Mouse (Mus musculus): Measurements from ENCODE around the gene Zscan10.

The Zscan10 gene

DNA sequence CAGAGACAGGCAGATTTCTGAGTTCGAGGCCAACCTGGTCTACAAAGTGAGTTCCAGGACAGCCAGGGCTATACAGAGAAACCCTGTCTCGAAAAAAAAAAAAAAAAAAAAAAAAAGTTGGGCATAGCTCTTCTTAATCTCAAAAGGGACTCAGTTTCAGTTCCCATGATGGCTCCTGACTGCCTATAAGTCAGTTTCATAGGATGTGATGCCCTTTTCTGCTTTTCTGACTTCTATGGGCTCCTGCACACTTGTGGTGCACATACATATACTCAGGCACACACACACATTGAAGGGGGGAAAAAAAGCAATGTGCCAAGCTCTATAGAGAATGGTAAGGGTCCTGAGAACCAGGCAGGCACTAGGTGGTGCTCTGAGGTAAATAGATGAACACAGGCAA, 52.7 kb downstream of the Zscan10 start:
- DNase-seq (ENCODE audit: low spot score) = no peak

DNA sequence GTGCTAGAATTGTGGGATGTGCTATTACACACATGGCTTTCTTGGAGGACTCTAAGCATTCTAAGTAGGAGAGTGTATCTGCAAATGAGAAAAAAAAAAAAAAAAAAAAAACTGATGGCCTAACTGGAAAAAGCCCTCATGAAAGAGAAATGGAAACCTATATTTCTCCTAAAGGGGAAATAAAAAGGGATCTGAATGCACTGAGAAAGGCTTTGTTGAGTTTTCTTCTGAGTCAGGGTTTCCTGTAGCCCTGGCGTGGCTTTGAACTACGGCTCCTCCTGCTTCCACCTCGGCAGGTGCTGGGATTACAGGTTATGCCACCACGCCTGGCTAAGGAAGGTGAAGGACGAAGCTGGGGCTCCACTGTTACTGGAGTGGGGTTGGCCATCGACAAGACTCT, 53.3 kb downstream of the Zscan10 start:
- no peak for DNase-seq (ENCODE audit: low spot score)

DNA sequence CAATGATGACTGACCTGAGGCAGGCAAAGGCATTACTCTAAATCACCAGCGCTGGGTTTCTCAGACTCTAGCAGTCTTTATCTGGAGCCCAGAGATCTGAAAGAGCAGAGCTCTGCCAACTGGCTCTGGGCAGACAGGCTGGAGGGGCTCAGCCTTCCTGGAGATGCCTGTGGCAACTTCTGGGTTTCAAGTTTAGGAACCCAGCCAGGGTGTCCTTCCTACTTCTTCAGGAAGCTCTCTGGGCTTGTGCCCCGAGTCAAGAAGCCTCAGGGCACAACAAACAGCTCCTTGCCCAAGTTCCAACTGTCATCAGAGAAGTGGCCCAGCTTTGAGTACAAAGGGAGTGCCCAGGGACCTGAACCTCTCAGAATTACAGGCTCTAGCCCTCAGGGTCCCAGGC, 53.8 kb downstream of the Zscan10 start:
- DNase-seq (ENCODE audit: low spot score) = no peak

DNA sequence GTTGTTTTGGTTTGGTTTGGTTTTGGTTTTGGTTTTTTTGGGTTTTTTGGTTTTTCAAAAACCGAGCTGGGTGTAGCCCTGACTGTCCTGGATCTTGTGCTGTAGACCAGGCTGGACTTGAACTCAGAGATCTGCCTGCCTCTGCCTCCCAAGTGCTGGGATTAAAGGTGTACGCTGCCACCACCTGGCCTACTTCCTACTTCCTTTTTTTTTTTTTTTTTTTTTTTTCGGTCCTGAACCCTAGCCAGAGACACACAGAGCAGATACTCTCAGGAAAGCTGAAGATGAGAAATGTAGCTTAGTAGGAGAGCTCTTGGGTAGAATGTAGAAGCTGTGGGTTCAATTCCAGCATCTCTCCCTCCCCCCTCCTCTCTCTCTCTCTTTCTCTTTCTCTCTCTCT, 57.8 kb downstream of the Zscan10 start:
- no peak for DNase-seq (ENCODE audit: low spot score)

DNA sequence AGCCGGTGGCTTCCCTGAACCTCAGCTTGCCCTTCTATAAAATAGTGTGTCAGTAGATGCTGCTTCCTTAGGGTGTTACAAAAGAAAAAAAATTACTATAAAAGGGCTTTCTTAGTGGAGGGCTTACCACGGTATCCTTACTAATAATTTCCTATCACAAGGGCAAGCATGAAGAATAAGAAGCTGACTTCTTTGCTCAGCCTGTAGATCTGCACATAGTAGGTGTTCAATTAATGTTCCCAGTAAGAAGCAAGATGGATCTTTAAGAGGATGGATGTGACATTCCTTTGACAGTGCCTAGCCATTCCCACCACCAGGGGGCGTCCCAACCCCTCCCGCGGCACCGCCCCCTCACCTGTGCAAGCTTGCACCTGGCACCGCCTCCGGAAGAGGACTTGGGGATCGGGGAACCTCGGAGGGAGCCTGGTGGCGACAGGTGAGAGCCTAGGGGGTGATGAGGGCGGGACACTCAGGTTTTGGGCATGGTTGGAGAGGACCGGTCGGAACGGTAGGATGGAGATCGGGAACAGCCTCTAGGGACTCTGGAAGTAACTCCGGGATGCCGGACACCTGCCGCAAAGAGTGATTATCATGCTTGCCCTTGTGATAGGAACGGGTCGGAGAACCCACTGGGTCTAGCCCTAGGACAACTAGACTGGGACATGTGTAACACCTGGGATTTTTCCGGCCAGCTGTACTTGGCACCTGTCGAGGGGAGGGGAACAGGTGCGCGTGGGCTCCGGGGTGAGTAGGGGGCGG, 59.6 kb downstream of the Zscan10 start, which contains the start of gene Bicdl2:
Gene Bicdl2 (plus strand): TSS at position 390 of the 759 bp plus-strand sequence.
- no peak for DNase-seq (ENCODE audit: low spot score)
